Mouse (Mus musculus) kidney, embryonic 16.5 days (tissue): ENCODE data around the gene Actn4. TPM values are rescaled to one million over a fixed set of nuclear protein-coding genes. Genes with fewer than 3 reads are reported as not detected.
A peak's percentile ranks its signal among the peaks of the same experiment; 100 is the strongest.
"Not testable (repeated sequence)": the region's sequence is repeated elsewhere in the genome, so short reads cannot be mapped to it uniquely, and the experiment has no call there.

ENCODE experiments used
- ATAC-seq: fragments of 200-750 bp; cut with Nextera tagmentation; 2 replicates; pipeline ENCODE4 v1.8.0; 2017; ENCODE audit warnings: moderate TSS enrichment; ENCODE audit not compliant: low FRiP score, low TSS enrichment
- H3K27ac ChIP-seq: fragments of 300-500 bp; sonication (generic); 2 replicates; pipeline ENCODE4 v1.5.1; 2014; ENCODE audit warnings: low read length
- H3K27me3 ChIP-seq: fragments of 300-500 bp; sonication (generic); 2 replicates; pipeline ENCODE4 v1.6.1; 2014; ENCODE audit warnings: low read length, control low read depth, mixed read lengths; ENCODE audit not compliant: insufficient read depth
- H3K36me3 ChIP-seq: fragments of 300-500 bp; sonication (generic); 2 replicates; pipeline ENCODE4 v1.6.1; 2014; ENCODE audit warnings: low read length, control low read depth, mixed read lengths; ENCODE audit not compliant: insufficient read depth
- H3K4me1 ChIP-seq: fragments of 300-500 bp; sonication (generic); 2 replicates; pipeline ENCODE4 v1.6.1; 2014; ENCODE audit warnings: low read length, control low read depth, mixed read lengths; ENCODE audit not compliant: insufficient read depth
- H3K4me2 ChIP-seq: fragments of 300-500 bp; sonication (generic); replicated peaks from 2 replicates; pipeline ENCODE4 v1.6.1; 2014; ENCODE audit warnings: low read depth, low read length
- H3K4me3 ChIP-seq: fragments of 300-500 bp; sonication (generic); 2 replicates; pipeline ENCODE4 v1.5.1; 2014; ENCODE audit warnings: mild to moderate bottlenecking, low read length
- H3K9ac ChIP-seq: fragments of 300-500 bp; sonication (generic); replicated peaks from 2 replicates; pipeline ENCODE4 v1.6.1; 2014; ENCODE audit warnings: low read length
- H3K9me3 ChIP-seq: fragments of 300-500 bp; sonication (generic); 2 replicates; pipeline ENCODE4 v1.6.1; 2016; ENCODE audit warnings: low read length, control low read depth
- WGBS: fragments of 180-500 bp; shearing (Covaris S2); extraction: QIAGEN DNeasy Blood & Tissue Kit; methylation state at CpG from one replicate; pipeline ENCODE4 v1.1.7; 2014; 5-methylcytosine and 5-hydroxymethylcytosine counted together
- polyA plus RNA-seq: library from polyadenylated mRNA; unstranded; fragments of >200 nt; fragmentation: Nextera tagmentation; extraction: Ambion mirVana; gene quantifications from 2 replicates; pipeline ENCODE4 v1.2.1, GENCODE M21; 2015

Actn4 gene
- polyA plus RNA-seq, 1 experiment from 2014 or later: 374 TPM

DNA sequence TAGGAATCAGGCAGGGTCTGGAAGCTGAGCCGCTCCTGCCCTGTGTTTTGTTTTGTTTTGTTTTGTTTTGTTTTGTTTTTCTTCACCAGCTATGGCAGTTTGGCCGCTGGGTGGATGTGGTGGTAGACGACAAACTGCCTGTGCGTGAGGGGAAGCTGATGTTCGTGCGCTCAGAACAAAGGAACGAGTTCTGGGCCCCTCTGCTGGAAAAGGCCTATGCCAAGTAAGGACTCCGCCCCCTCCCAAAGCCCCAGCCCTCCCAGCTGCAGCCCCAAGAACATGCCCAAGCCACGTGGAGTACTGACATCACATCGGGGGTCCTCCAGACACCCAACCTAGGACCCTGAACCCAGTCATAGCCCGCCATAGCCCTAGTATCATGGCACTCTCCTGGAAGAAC is 79.1 kb downstream of the Actn4 start:
- H3K9ac ChIP-seq: no peak overlapping the region
- no peak overlapping the region for H3K4me2 ChIP-seq
- H3K4me1 ChIP-seq: peaks cover 6% of the 10 kb centered on the region
- no peak for ATAC-seq
- H3K9me3 ChIP-seq: no peaks in the 10 kb centered on the region
- H3K27me3 ChIP-seq: peaks cover 10% of the 10 kb centered on the region
- H3K36me3 ChIP-seq: no peaks in the 10 kb centered on the region
- H3K27ac ChIP-seq: no peak overlapping the region
- WGBS: 74% methylated on average over 11 of the region's 11 CpGs
- no peak overlapping the region for H3K4me3 ChIP-seq

DNA sequence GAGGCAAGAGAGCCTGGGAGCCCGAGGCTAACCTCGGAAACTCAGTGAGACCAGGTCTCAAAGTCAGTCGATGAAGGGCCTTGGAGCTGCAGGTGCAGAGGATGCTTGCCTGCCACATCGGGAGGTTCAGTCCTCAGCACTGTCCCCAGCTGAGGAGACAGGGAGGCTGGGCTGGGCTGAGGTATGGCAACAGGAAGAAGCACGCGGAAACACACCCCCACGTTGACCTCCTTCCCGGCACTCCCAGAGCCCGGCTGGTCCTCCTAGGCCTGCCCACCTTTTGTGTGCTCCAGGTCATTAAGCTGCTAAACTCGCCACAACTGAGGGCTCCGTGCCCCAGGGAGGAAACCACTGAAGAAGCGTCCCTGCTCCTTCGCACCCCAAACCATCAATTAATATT is 80.9 kb downstream of the Actn4 start, which contains the start of gene Capn12:
Gene Capn12 (plus strand): TSS at position 224 of the 400 bp plus-strand sequence.
- Histone ChIP-seq H3K4me3 (no peak within 1 kb of the TSS), H3K4me2 (no peak within 1 kb of the TSS), H3K27me3 (no peaks in the 10 kb centered on the region), H3K9me3 (no peaks in the 10 kb centered on the region), H3K9ac (no peak within 1 kb of the TSS), H3K36me3 (no peaks in the 10 kb centered on the region), H3K4me1 (peaks cover 6% of the 10 kb centered on the region), H3K27ac (no peak within 1 kb of the TSS)
- WGBS: 25% methylated on average over 13 of the region's 13 CpGs
- ATAC-seq: peak; percentile 65; the same call in 1 of the 2 replicates

DNA sequence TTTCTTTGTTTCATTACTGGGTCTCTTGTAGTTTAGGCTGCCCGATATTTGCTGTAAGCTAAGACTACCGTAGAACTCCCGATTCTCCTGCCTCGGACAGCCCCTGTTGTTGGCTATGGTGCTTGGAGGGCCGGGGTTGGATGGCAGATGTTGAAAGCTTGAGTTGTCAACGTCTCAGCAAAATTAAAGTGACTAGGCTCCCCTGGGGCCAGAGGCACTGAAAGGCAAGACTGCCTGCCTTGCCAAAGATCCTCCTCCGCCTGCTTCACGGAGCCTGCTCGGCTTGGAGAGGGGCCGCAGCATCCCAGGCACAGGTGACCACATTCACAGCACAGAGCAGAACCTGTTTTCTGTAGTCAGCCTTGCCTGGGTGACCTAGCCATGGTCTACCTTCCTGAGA is 81.6 kb downstream of the Actn4 start:
- Histone ChIP-seq H3K4me3 (no peak overlapping the region), H3K27ac (no peak overlapping the region), H3K4me1 (peaks cover 6% of the 10 kb centered on the region), H3K9me3 (no peaks in the 10 kb centered on the region), H3K36me3 (no peaks in the 10 kb centered on the region), H3K9ac (no peak overlapping the region), H3K27me3 (no peaks in the 10 kb centered on the region), H3K4me2 (no peak overlapping the region)
- 72% methylated on average over 10 of the region's 10 CpGs for WGBS
- ATAC-seq: no peak

DNA sequence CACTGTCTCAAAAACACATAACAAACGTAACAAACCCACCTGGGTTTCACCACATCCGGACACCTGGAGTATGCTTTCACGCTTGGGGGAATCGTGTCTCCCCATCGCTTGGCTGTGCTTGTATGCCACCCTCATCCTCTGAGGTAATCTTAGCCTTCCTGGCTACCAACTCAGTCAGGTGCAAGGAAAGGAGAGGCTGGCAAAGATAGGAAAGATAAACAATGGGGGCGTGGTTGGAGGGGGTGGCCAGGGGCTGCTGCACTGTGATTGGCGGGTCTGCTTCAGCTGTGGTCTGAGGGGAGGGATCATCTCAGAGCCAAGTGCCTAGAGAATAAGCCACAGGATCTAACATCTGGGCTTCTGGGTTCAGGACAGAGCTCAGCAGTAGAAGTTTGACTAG is 82.5 kb downstream of the Actn4 start:
- no peaks in the 10 kb centered on the region for H3K36me3 ChIP-seq
- ATAC-seq: no peak
- H3K4me2 ChIP-seq: no peak overlapping the region
- WGBS: 75% methylated on average over 7 of the region's 7 CpGs
- H3K4me1 ChIP-seq: peaks cover 6% of the 10 kb centered on the region
- H3K9ac ChIP-seq: no peak overlapping the region
- no peaks in the 10 kb centered on the region for H3K27me3 ChIP-seq
- no peaks in the 10 kb centered on the region for H3K9me3 ChIP-seq
- no peak overlapping the region for H3K4me3 ChIP-seq
- no peak overlapping the region for H3K27ac ChIP-seq

DNA sequence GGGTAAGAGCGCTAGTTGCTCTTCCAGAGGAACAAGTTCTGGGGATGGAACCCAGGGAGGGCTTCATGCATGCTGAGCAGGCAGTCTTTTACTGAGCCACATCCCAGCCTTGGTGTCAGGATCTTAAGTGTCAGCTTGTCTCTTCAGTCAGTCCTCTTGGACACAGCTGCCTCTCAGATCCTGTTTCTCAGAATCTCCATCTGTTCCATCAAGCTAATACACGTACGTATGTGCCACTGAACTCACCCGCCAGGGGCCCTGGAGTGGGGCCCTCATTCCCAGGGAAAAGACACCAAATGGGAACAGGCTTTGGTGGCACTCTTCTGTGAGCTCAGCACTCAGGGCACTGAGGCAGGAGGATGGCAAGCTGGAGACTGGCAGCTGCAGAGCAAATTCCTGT is 84.3 kb downstream of the Actn4 start:
- no peak overlapping the region for H3K27ac ChIP-seq
- H3K4me2 ChIP-seq: no peak overlapping the region
- no peaks in the 10 kb centered on the region for H3K36me3 ChIP-seq
- H3K9me3 ChIP-seq: no peaks in the 10 kb centered on the region
- ATAC-seq: no peak
- 51% methylated on average over 4 of the region's 4 CpGs for WGBS
- H3K27me3 ChIP-seq: no peaks in the 10 kb centered on the region
- no peak overlapping the region for H3K9ac ChIP-seq
- H3K4me1 ChIP-seq: peaks cover 6% of the 10 kb centered on the region
- H3K4me3 ChIP-seq: no peak overlapping the region

DNA sequence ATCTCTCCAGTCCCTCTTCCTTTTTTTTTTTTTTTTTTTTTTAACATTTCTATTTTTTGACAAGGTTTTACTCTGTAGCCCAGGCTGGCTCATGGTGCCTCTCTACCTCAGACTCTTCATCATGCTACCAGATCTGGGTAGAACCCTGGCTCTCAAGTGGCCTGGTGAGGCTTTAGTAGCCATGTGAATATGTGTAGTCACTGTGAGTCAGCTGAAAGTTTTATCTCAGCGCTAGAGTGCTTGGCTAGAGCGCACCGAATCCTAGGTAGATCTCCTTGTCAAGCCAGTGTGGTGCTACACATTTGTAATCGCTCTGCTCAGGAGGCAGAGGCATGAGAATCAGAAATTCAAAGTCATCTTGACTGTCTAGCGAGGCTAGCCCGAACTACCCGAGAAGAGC is 85.0 kb downstream of the Actn4 start:
- Histone ChIP-seq H3K4me3 (no peak overlapping the region), H3K9me3 (no peaks in the 10 kb centered on the region), H3K36me3 (no peaks in the 10 kb centered on the region), H3K9ac (no peak overlapping the region), H3K27me3 (no peaks in the 10 kb centered on the region), H3K27ac (no peak overlapping the region), H3K4me2 (no peak overlapping the region), H3K4me1 (peaks cover 6% of the 10 kb centered on the region)
- 87% methylated on average over 7 of the region's 7 CpGs for WGBS
- no peak for ATAC-seq

DNA sequence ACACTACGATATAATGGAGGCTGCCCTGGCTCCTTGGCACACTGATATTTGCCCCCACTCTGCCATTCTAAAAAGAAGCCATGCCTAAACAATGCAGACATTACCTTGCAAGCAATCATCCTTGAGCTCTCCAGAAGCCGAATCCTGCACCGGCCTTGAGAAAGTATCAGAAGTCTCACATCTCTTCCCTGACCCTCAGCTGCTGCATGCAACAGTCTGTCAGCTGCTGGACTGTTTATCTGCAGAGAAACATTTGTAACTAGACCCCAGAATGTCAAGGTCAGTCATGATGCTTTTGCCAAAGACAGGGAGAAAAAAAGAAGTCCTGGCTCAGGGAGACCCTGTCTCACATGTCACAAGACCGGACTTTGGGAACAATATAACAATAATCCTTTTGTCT is 86.0 kb downstream of the Actn4 start:
- no peak for ATAC-seq
- no peaks in the 10 kb centered on the region for H3K36me3 ChIP-seq
- WGBS: 65% methylated on average over 4 of the region's 4 CpGs
- H3K4me3 ChIP-seq: no peak overlapping the region
- no peak overlapping the region for H3K4me2 ChIP-seq
- H3K27me3 ChIP-seq: no peaks in the 10 kb centered on the region
- H3K4me1 ChIP-seq: peaks cover under 1% of the 10 kb centered on the region
- no peaks in the 10 kb centered on the region for H3K9me3 ChIP-seq
- H3K9ac ChIP-seq: no peak overlapping the region
- no peak overlapping the region for H3K27ac ChIP-seq

DNA sequence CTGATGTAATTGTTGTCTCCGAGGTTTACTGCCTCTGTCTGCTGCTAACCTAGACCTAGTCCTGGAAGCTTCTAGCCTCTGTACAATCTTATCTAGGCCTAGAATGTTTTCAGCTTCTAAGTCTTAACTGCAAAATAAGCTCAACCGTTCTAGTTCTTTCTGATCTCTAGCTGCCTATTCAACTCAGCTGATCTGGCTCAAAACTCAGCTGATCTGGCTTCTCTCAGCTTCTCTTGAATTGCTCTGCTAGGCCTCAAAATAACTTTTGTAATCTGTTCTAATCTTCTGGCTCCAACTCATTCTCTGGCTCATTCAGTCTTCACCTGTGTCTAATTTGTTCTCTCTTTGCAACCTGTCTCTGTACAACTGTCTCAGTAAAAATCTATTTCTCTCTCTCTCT is 87.6 kb downstream of the Actn4 start:
- Histone ChIP-seq H3K36me3 (no peaks in the 10 kb centered on the region), H3K4me3 (no peak overlapping the region), H3K27ac (no peak overlapping the region), H3K9ac (no peak overlapping the region), H3K4me1 (no peaks in the 10 kb centered on the region), H3K27me3 (no peaks in the 10 kb centered on the region), H3K4me2 (no peak overlapping the region), H3K9me3 (no peaks in the 10 kb centered on the region)
- 67% methylated on average over 2 of the region's 2 CpGs for WGBS
- no peak for ATAC-seq

DNA sequence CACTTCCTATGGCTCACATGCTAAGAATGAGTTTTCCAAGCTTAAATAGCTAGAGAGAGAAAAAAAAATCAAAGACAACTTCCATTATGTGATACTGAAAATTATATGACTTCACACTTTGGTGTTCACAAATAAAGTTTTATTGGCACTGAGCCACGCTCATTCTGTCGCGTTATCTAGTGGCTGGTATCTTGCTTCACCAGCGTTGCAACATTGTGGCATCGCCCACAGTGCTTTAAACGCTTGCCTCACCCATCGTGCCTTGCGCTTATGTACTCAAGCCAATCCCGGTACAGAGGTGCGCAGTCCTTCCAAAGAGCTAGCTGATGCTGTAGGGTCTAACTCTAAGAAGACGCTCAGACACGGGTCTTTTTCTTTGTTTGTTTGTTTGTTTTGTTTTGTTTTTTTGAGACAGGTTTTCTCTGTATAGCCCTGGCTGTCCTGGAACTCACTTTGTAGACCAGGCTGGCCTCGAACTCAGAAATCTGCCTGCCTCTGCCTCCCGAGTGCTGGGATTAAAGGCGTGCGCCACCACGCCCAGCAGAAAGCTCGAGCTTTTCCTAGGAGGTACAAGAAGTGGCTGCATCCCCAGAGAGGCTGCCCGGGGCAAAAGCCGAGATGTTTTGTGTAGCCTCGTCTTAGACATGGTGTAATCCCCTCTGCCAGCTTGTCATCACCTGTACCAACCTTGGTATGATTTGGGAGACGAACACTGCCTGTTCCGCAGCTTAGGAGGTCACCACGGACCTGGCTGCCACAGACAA is 91.1 kb downstream of the Actn4 start:
- no peaks in the 10 kb centered on the region for H3K27me3 ChIP-seq
- H3K27ac ChIP-seq: no peak overlapping the region
- H3K4me2 ChIP-seq: no peak overlapping the region
- WGBS: 85% methylated on average over 24 of the region's 24 CpGs
- no peak for ATAC-seq
- H3K4me3 ChIP-seq: no peak overlapping the region
- H3K4me1 ChIP-seq: no peaks in the 10 kb centered on the region
- H3K9me3 ChIP-seq: no peaks in the 10 kb centered on the region
- H3K9ac ChIP-seq: no peak overlapping the region
- no peaks in the 10 kb centered on the region for H3K36me3 ChIP-seq

DNA sequence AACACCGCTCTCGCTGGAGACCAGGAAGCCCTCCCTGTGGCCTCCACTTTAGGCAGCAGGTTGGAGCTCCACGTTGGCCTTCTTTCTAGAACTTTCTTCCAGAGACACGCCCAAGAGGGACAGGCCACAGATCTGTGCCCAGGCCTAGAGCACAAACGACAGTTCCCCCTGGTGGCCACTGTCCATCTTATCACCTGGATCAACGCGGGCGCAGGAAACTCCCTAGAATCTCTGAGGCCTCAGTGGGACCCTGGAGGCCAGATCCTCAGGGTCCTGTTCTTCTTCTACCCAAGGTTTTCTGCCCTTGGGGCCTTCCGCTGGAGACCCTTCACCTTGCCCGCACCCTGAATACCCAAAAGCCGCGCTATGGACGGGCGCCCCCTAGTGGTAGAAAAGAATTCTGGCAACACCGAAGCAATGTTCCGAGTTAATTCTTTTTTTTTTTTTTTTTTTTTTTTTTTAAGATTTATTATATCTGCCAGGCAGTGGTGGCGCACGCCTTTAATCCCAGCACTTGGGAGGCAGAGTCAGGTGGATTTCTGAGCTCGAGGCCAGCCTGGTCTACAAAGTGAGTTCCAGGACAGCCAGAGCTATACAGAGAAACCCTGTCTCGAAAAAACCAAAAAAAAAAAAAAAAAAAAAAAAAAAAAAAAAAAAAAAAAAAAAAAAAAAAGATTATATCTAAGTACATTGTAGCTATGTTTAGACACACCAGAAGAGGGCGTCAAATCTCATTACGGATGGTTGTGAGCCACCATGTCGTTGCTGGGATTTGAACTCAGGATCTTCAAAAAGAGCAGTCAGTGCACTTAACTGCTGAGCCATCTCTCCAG is 94.4 kb downstream of the Actn4 start:
- WGBS: 28% methylated on average over 23 of the region's 23 CpGs
- not testable (repeated sequence) for H3K9me3 ChIP-seq, H3K4me3 ChIP-seq, H3K4me1 ChIP-seq, H3K27ac ChIP-seq, H3K27me3 ChIP-seq, H3K36me3 ChIP-seq
- Histone ChIP-seq H3K4me2 (peak overlapping the region; percentile 20), H3K9ac (0 out of 2 replicates have a peak overlapping the region, but pooled peaks have one; percentile 20)
- 0 out of 2 replicates have a peak, but pooled peaks have one; percentile 28 for ATAC-seq
